Mouse (Mus musculus): Measurements from ENCODE around the gene Numb. TPM values are rescaled to one million over a fixed set of nuclear protein-coding genes. Genes with fewer than 3 reads are reported as not detected.

Gene Numb
- polyA plus RNA-seq, 1 experiment, result 73.3 TPM

- no peak for DNase-seq (ENCODE audit: extremely low spot score in 1 of 2, low spot score in 1 of 2)
Measured at GRCm38 (mm10) chr12:83855211-83855610, 66.5 kb downstream of the Numb start.

DNA sequence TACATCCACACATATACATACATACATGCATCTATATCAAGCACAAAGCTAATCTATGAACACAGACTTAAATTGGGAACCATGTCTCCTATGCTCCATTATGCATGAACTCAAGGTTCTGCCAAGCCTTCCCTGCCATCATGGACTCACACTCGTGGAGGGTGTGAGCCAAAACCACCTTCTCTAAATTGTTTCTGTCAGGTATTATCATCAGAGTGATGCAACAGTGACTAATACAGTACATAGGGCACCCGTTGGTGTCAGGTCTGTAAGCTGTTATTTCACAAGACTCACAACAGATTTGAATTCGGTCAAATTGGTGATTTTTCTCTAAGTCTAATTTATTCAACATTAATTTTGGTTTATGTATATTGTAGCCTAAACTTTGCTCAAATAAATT is 67.5 kb downstream of the Numb start:
- DNase-seq (ENCODE audit: extremely low spot score in 1 of 2, low spot score in 1 of 2), result no peak

- no peak for DNase-seq (ENCODE audit: extremely low spot score in 1 of 2, low spot score in 1 of 2)
Measured at GRCm38 (mm10) chr12:83852512-83853213, 69.1 kb downstream of the Numb start.

- peak; percentile 48 to 69 for DNase-seq (ENCODE audit: extremely low spot score in 1 of 2, low spot score in 1 of 2)
Measured at GRCm38 (mm10) chr12:83850334-83850733, 71.4 kb downstream of the Numb start.

- no peak for DNase-seq (ENCODE audit: extremely low spot score in 1 of 2, low spot score in 1 of 2)
Measured at GRCm38 (mm10) chr12:83848595-83849231, 73.0 kb downstream of the Numb start.

DNA sequence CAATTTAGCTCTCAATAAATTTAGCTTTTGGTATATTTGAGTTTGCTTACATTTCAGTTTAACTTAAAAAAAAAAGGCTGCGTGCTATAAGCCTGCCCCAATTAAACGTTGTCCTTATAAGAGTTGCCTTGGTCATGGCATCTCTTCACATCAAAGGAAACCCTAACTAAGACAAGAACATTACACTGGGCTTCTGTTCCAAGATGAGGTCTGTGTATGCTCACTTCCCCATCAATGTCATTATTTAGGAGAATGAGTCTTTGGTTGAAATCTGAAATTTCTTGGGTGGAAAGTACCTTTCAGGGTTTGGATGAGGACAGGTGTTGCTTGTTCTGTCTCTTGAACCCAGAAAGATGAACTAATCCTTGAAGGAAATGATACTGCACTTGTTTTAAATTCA is 73.9 kb downstream of the Numb start:
- no peak for DNase-seq (ENCODE audit: extremely low spot score in 1 of 2, low spot score in 1 of 2)

DNA sequence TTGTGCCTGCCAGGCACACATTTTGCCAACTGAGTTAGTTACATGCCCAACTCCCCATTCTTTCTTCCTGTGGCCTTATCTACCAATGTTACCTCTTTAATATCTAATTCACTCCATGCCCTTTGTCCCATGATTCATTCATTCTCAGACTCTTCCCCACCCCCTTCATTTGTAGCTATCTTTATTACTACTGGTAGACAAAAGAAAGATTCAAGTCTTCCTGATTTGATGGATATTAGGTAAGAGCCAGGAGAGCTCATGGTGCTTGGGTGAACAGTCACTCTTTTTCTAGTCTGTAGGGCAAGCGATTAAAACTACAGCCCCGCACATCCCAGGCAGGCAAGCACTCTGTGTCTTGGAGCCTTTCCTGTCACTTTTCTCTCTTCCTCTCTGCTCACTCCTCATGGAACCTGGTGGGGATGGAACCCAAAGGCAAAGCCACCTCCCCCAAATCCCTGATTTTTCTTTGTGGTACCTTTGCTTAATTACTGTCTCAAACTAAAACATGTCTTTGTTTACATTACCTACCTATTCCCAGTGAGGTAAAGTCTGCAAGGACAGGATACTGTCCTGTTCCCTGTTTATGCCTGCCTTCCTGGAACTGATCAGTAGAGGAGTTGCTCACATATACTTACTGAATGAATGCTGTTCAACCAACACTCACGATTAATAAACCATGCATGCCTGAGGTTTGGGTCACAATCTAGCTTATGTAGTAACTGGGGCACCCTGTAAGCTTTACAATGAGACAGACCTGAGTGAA is 78.9 kb downstream of the Numb start:
- no peak for DNase-seq (ENCODE audit: extremely low spot score in 1 of 2, low spot score in 1 of 2)

GRCm38 (mm10) chr12:83841409-83842190 is 80.1 kb downstream of the Numb start:
- DNase-seq (ENCODE audit: extremely low spot score in 1 of 2, low spot score in 1 of 2), result peak; percentile 18 to 35

GRCm38 (mm10) chr12:83833979-83834378 is 87.8 kb downstream of the Numb start:
- DNase-seq (ENCODE audit: extremely low spot score in 1 of 2, low spot score in 1 of 2), result no peak

DNA sequence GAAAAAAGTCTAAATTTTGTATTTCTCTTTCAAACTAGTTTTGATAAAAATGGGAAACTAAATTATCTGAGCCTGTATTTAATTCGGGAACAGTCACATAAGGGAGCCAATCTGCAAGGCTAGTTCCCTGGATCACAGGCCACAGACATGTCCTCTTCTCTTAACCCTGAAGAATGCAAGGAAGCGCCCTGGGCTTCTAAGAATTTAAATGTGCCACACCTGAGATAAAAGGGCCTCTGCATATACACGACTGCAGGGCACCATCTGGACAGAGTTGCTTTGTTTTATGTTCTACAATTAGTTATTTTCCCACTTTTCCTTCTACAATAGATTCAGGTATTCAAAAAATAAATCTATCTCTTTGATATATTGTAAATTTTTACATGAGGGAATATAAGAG is 91.3 kb downstream of the Numb start:
- DNase-seq (ENCODE audit: extremely low spot score in 1 of 2, low spot score in 1 of 2), result no peak

GRCm38 (mm10) chr12:83816616-83817015 is 105.1 kb downstream of the Numb start:
- no peak for DNase-seq (ENCODE audit: extremely low spot score in 1 of 2, low spot score in 1 of 2)

GRCm38 (mm10) chr12:83811901-83812300 is 109.8 kb downstream of the Numb start:
- no peak for DNase-seq (ENCODE audit: extremely low spot score in 1 of 2, low spot score in 1 of 2)

DNA sequence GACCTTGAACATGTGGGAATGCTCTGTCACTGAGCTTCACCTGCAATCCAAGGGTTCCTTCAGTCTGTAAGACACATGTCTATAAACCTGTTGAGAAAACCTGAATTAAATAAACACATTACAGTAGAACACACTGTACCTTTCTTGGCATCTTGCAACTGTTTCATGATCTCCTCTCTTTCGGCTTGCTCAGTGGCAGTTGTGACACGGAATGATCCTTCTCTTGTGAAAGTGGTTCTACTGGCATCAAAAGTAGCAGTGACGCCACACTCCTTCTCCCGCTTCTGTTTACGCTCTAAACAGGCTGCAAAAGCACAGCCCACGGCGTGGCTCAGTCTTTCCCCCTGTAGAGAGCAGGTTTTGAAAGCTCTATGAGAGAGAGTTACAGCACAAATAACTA is 118.1 kb downstream of the Numb start:
- no peak for DNase-seq (ENCODE audit: extremely low spot score in 1 of 2, low spot score in 1 of 2)

DNA sequence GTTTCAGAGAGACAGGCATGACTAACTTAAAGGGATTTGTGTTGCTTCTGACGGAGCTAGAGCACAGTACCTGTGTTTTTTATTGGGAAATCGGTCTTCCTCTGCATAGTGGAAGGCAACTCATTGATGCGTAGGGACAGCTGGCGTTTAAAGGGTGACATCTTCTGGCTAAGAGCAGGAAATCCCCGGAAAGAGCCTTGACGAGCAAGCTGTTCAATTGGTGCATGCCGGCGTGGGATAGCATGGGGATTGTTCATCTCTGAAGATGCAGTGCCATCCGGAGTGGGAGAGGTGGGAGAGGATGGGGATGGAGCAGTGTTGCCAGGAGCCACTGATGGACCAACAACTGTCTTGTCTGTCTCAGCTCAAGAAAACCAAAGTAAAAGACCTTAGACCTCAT is 120.8 kb downstream of the Numb start:
- peak; percentile 47 to 73 for DNase-seq (ENCODE audit: extremely low spot score in 1 of 2, low spot score in 1 of 2)

DNA sequence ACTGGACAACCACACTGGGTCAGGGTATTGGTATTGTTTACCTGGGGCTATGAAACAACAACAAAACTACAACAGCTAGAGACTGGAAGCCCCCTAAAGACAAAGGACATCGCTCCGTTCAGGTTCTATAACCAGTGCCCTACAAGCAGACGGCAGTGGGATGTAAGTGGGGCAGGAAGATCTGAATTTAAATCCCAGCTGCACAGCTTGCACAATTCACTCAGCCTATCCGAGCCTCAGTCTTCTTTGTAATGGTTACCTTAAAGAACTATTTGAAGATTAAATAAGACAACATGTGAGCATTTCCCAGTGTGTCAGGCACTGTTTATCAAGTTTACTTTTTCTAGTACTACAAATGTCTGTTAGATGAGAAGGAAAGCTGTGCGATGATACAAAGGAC is 123.4 kb downstream of the Numb start:
- DNase-seq (ENCODE audit: extremely low spot score in 1 of 2, low spot score in 1 of 2), result no peak

- DNase-seq (ENCODE audit: extremely low spot score in 1 of 2, low spot score in 1 of 2), result no peak
Measured at GRCm38 (mm10) chr12:83795586-83795985, 126.1 kb downstream of the Numb start.

GRCm38 (mm10) chr12:83795051-83795450 is 126.7 kb downstream of the Numb start:
- DNase-seq (ENCODE audit: extremely low spot score in 1 of 2, low spot score in 1 of 2), result no peak

GRCm38 (mm10) chr12:83792706-83793410 is 128.9 kb downstream of the Numb start:
- no peak for DNase-seq (ENCODE audit: extremely low spot score in 1 of 2, low spot score in 1 of 2)

GRCm38 (mm10) chr12:83791737-83792136 is 130.0 kb downstream of the Numb start:
- no peak for DNase-seq (ENCODE audit: extremely low spot score in 1 of 2, low spot score in 1 of 2)

GRCm38 (mm10) chr12:83790749-83791148 is 131.0 kb downstream of the Numb start:
- DNase-seq (ENCODE audit: extremely low spot score in 1 of 2, low spot score in 1 of 2), result no peak
